In genomic region chr19:26604755-26605300, GRCm38 (mm10) we compare ENCODE assay signal across 8 mouse cellular contexts. TPM values are rescaled to one million over a fixed set of nuclear protein-coding genes. Genes with fewer than 3 reads are reported as not detected.
DNase-seq lines count a peak whose midpoint lies in the region; ATAC-seq and TF ChIP-seq lines count a peak whose summit lies in the region.

Gene Smarca2, plus strand, starts transcription at chr19:26605050.

- peak; percentile 79 for DNase-seq in G1E (ENCODE audit: low spot score)
- peak; percentile 97 to 99 for DNase-seq in cerebellum, adult 2 months
- peak; percentile 98 for DNase-seq in forebrain, postnatal 0 days
- peak; percentile 95 for DNase-seq in heart, postnatal 36 days
- DNase-seq in layer of hippocampus, adult 2 months (ENCODE audit: low spot score in 2 of 2), result peak; percentile 97 to 98
- peak; percentile 94 for DNase-seq in lung, adult 2 months
- DNase-seq in testis, postnatal 10 days (ENCODE audit: low spot score), result peak; percentile 97

- H3K27ac ChIP-seq in cerebellum, adult 2 months (ENCODE audit: insufficient read depth, low read length), result peak within 1 kb of the TSS; percentile 97
- peak within 1 kb of the TSS; percentile 97 for H3K27ac ChIP-seq in forebrain, postnatal 0 days (ENCODE audit: low read depth, low read length)
- H3K27ac ChIP-seq in layer of hippocampus, adult 2 months, result peak within 1 kb of the TSS; percentile 95
- H3K27ac ChIP-seq in neural tube, embryonic 15.5 days (replicated peaks), result peak within 1 kb of the TSS; percentile 98

- H3K9ac ChIP-seq in forebrain, postnatal 0 days, result peak within 1 kb of the TSS; percentile 71
- peak within 1 kb of the TSS; percentile 74 for H3K9ac ChIP-seq in neural tube, embryonic 15.5 days (replicated peaks)

- under 1% methylated on average over 45 of the region's 45 CpGs for WGBS in cerebellum, adult 2 months
- under 1% methylated on average over 44 of the region's 45 CpGs for WGBS in forebrain, postnatal 0 days
- WGBS in lung, adult 2 months, result under 1% methylated on average over 45 of the region's 45 CpGs
- under 1% methylated on average over 45 of the region's 45 CpGs for WGBS in neural tube, embryonic 15.5 days

- peaks cover 28% of the 10 kb centered on the region for H3K9me3 ChIP-seq in G1E (replicated peaks)
- no peaks in the 10 kb centered on the region for H3K9me3 ChIP-seq in forebrain, postnatal 0 days (ENCODE audit: low read length)
- H3K9me3 ChIP-seq in neural tube, embryonic 15.5 days (replicated peaks), result no peaks in the 10 kb centered on the region

- H3K4me2 ChIP-seq in forebrain, postnatal 0 days (ENCODE audit: low read depth), result peak within 1 kb of the TSS; percentile 96
- peak within 1 kb of the TSS; percentile 98 for H3K4me2 ChIP-seq in neural tube, embryonic 15.5 days

- intact Hi-C loops in heart, postnatal 36 days (cut with DNase I), result loop anchor here (5.0 to 10.0 kb wide), 3 partner anchors 142 to 1407 kb away; partner anchors contain the start of gene Rfx3

- no peaks in the 10 kb centered on the region for H3K27me3 ChIP-seq in G1E (ENCODE audit: insufficient read depth, low read length)
- H3K27me3 ChIP-seq in cerebellum, adult 2 months (ENCODE audit: control insufficient read depth, insufficient read depth, low read length), result no peaks in the 10 kb centered on the region
- no peaks in the 10 kb centered on the region for H3K27me3 ChIP-seq in forebrain, postnatal 0 days (ENCODE audit: insufficient read depth, low read length)
- peaks cover 8% of the 10 kb centered on the region; the same call in 1 of the 2 replicates for H3K27me3 ChIP-seq in neural tube, embryonic 15.5 days (replicated peaks)

- H3K36me3 ChIP-seq in G1E (replicated peaks), result no peaks in the 10 kb centered on the region
- H3K36me3 ChIP-seq in forebrain, postnatal 0 days (ENCODE audit: insufficient read depth), result no peaks in the 10 kb centered on the region
- no peaks in the 10 kb centered on the region for H3K36me3 ChIP-seq in neural tube, embryonic 15.5 days

- H3K4me3 ChIP-seq in G1E (ENCODE audit: low read depth, low read length), result peak within 1 kb of the TSS; percentile 76
- peak within 1 kb of the TSS; percentile 72 for H3K4me3 ChIP-seq in cerebellum, adult 2 months (replicated peaks; ENCODE audit: insufficient read depth, low read depth, low read length)
- H3K4me3 ChIP-seq in forebrain, postnatal 0 days (ENCODE audit: low read depth, low read length), result peak within 1 kb of the TSS; percentile 63
- peak within 1 kb of the TSS; percentile 93 for H3K4me3 ChIP-seq in layer of hippocampus, adult 2 months
- peak within 1 kb of the TSS; percentile 88 for H3K4me3 ChIP-seq in lung, adult 2 months (replicated peaks; ENCODE audit: extremely low read depth, low read depth, low read length)
- H3K4me3 ChIP-seq in neural tube, embryonic 15.5 days (replicated peaks), result peak within 1 kb of the TSS; percentile 64

- peak; percentile 72 for TF ChIP-seq POLR2A in cerebellum, adult 2 months (IDR thresholded peaks at IDR 0.05; ENCODE audit: borderline replicate concordance, insufficient read depth, low read length)
- peak; percentile 77; the same call in 1 of the 2 replicates for TF ChIP-seq POLR2A in lung, adult 2 months (IDR thresholded peaks at IDR 0.05; ENCODE audit: borderline replicate concordance, extremely low read depth, low read depth, low read length)

- no peak for TF ChIP-seq CTCF in G1E (IDR thresholded peaks at IDR 0.05; ENCODE audit: low read depth, low read length)
- no peak for TF ChIP-seq CTCF in cerebellum, adult 2 months (IDR thresholded peaks at IDR 0.05; ENCODE audit: borderline replicate concordance, insufficient read depth, low read depth, low read length)
- TF ChIP-seq CTCF in forebrain, postnatal 0 days (IDR thresholded peaks at IDR 0.05; ENCODE audit: low read depth), result 0 out of 2 replicates have a peak, but pooled peaks have one; percentile 1
- TF ChIP-seq CTCF in layer of hippocampus, adult 2 months (conservative IDR thresholded peaks at IDR 0.05), result no peak
- TF ChIP-seq CTCF in lung, adult 2 months (IDR thresholded peaks at IDR 0.05; ENCODE audit: insufficient read depth, low read length), result no peak

- H3K4me1 ChIP-seq in G1E (ENCODE audit: insufficient read depth, low read depth, low read length), result peaks cover 23% of the 10 kb centered on the region
- H3K4me1 ChIP-seq in cerebellum, adult 2 months (ENCODE audit: control insufficient read depth, insufficient read depth, low read length), result no peaks in the 10 kb centered on the region; the same call in 1 of the 2 replicates
- H3K4me1 ChIP-seq in forebrain, postnatal 0 days (ENCODE audit: insufficient read depth), result peaks cover 4% of the 10 kb centered on the region
- peaks cover 3% of the 10 kb centered on the region; the same call in 1 of the 2 replicates for H3K4me1 ChIP-seq in lung, adult 2 months (ENCODE audit: control insufficient read depth, insufficient read depth, low read length)
- H3K4me1 ChIP-seq in neural tube, embryonic 15.5 days, result peaks cover 30% of the 10 kb centered on the region

- ATAC-seq in G1E (ENCODE audit: extremely low read depth, insufficient number of reproducible peaks, low FRiP score, poor library complexity, severe bottlenecking), result peak; percentile 84
- peak; percentile 97 for ATAC-seq in forebrain, postnatal 0 days
- peak; percentile 96 for ATAC-seq in neural tube, embryonic 15.5 days (ENCODE audit: low FRiP score)

RNA-seq across cellular contexts. Expression of gene Smarca2, which starts in this region (rescaled TPM):
- total RNA-seq in G1E (2014; fragmentation: Nextera tagmentation), result 66.4 and 80.5 TPM in 2 replicates
- total RNA-seq in G1E (2017), result 24.0 and 31.4 TPM in 2 replicates
- 18.7 and 20.1 TPM in 2 replicates for polyA plus RNA-seq in G1E (2012)
- 136 and 145 TPM in 2 replicates for polyA plus RNA-seq in cerebellum, adult 2 months (2012; rRNA removed)
- total RNA-seq in forebrain, postnatal 0 days (2014; rRNA removed), result 162 and 192 TPM in 2 replicates
- polyA plus RNA-seq in forebrain, postnatal 0 days (2015; fragmentation: Nextera tagmentation; extraction: Ambion mirVana), result 66.6 and 135 TPM in 2 replicates
- 10 to 100 TPM; 64.8 to 72.5 TPM for total RNA-seq in heart, postnatal 36 days (2021)
- total RNA-seq in layer of hippocampus, adult 2 months (2021), result 100 to 1,000 TPM; 204 to 221 TPM
- 69.7 and 78.9 TPM in 2 replicates for polyA plus RNA-seq in lung, adult 2 months (2012; rRNA removed)
- polyA plus RNA-seq in neural tube, embryonic 15.5 days (2015; fragmentation: Nextera tagmentation; extraction: Ambion mirVana), result 84.5 and 99.7 TPM in 2 replicates

Comparison
In these comparisons a context has a peak if more than half of its experiments do, and no peak if none do; other contexts are left out.
1. Peak in every context shown above with its lines: DNase-seq, ATAC-seq, H3K4me3 ChIP-seq and H3K27ac ChIP-seq.